Comparison of ENCODE assay signal across 28 mouse cellular contexts in the genomic region with DNA sequence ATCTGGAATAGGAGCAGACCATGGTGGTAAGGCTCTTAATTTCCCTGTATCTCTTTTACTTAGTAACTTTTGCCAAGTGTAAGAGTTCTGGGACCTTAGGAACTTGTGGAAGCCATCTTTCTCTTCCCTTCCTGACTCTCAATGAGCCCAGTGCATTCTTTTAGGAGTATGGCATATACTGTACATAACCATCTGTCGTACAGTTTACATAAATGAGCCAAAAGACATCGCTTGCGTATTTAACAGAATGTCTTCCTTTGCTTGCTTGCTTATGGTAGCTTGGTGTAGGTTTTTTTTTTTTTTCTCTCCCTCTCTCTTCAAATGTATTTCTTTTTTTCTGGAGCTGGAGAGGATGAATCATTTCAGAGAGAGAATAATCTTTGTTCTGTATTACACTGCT.
DNase-seq lines count a peak whose midpoint lies in the region; ATAC-seq and TF ChIP-seq lines count a peak whose summit lies in the region.
"Had no signal": no experiment of that assay in that cellular context is flagged by ENCODE, and none has a peak within 500 bp of the region (broad histone marks: within the 10 kb centered on the region; RNA-seq: fewer than 3 reads in every experiment).

No protein-coding gene starts in this region.

- H3K27ac ChIP-seq in forebrain, embryonic 15.5 days (replicated peaks), result peak overlapping the region; percentile 77
- no peak overlapping the region for H3K27ac ChIP-seq in forebrain, embryonic 11.5 days (ENCODE audit: low read depth, low read length)
- 0 out of 2 replicates have a peak overlapping the region, but pooled peaks have one; percentile 38 for H3K27ac ChIP-seq in hindbrain, embryonic 15.5 days (replicated peaks)
- H3K27ac ChIP-seq in hindbrain, embryonic 11.5 days (ENCODE audit: low read depth, low read length), result no peak overlapping the region
- peak overlapping the region; percentile 40 for H3K27ac ChIP-seq in neural tube, embryonic 14.5 days (ENCODE audit: low read depth, low read length)
- H3K27ac ChIP-seq: embryonic facial prominence, embryonic 13.5 days; limb, embryonic 13.5 days; lung, embryonic 15.5 days; midbrain, embryonic 12.5 days; stomach, postnatal 0 days had no signal

- TF ChIP-seq POLR2A in brain, embryonic 14.5 days (IDR thresholded peaks at IDR 0.05; ENCODE audit: borderline replicate concordance, extremely low read depth, insufficient read depth, insufficient read length, poor library complexity, severe bottlenecking), result no peak

- no peaks in the 10 kb centered on the region for H3K36me3 ChIP-seq in forebrain, embryonic 15.5 days
- no peaks in the 10 kb centered on the region; the same call in 1 of the 2 replicates for H3K36me3 ChIP-seq in forebrain, embryonic 11.5 days (ENCODE audit: control insufficient read depth, insufficient read depth, low read length)
- H3K36me3 ChIP-seq in hindbrain, embryonic 15.5 days, result no peaks in the 10 kb centered on the region
- H3K36me3 ChIP-seq in hindbrain, embryonic 11.5 days (ENCODE audit: control insufficient read depth, insufficient read depth, low read length), result no peaks in the 10 kb centered on the region
- H3K36me3 ChIP-seq in neural tube, embryonic 14.5 days (ENCODE audit: control insufficient read depth, insufficient read depth, low read length), result no peaks in the 10 kb centered on the region
- H3K36me3 ChIP-seq: lung, embryonic 15.5 days; midbrain, embryonic 12.5 days had no signal

- H3K4me2 ChIP-seq in forebrain, embryonic 15.5 days (replicated peaks), result no peak overlapping the region
- no peak overlapping the region for H3K4me2 ChIP-seq in forebrain, embryonic 11.5 days (ENCODE audit: low read depth, low read length, severe bottlenecking)
- no peak overlapping the region for H3K4me2 ChIP-seq in hindbrain, embryonic 15.5 days
- no peak overlapping the region for H3K4me2 ChIP-seq in hindbrain, embryonic 11.5 days (replicated peaks; ENCODE audit: low read depth, low read length)
- H3K4me2 ChIP-seq in neural tube, embryonic 14.5 days (ENCODE audit: low read depth, low read length), result no peak overlapping the region
- H3K4me2 ChIP-seq: embryonic facial prominence, embryonic 13.5 days; heart, embryonic 12.5 days; limb, embryonic 13.5 days; liver, embryonic 11.5 days; lung, embryonic 15.5 days; midbrain, embryonic 12.5 days had no signal

- no peak for TF ChIP-seq CTCF in brain, embryonic 14.5 days (IDR thresholded peaks at IDR 0.05; ENCODE audit: borderline replicate concordance, extremely low read depth, insufficient read depth, insufficient read length)

- H3K27me3 ChIP-seq in forebrain, embryonic 15.5 days, result no peaks in the 10 kb centered on the region
- H3K27me3 ChIP-seq in forebrain, embryonic 11.5 days (ENCODE audit: control insufficient read depth, insufficient read depth, low read length), result no peaks in the 10 kb centered on the region
- H3K27me3 ChIP-seq in hindbrain, embryonic 15.5 days, result no peaks in the 10 kb centered on the region
- H3K27me3 ChIP-seq in hindbrain, embryonic 11.5 days (ENCODE audit: control insufficient read depth, insufficient read depth, low read length), result no peaks in the 10 kb centered on the region
- H3K27me3 ChIP-seq in neural tube, embryonic 14.5 days (ENCODE audit: control insufficient read depth, insufficient read depth, low read length), result no peaks in the 10 kb centered on the region
- H3K27me3 ChIP-seq: embryonic facial prominence, embryonic 13.5 days; heart, embryonic 12.5 days; limb, embryonic 13.5 days; lung, embryonic 15.5 days; midbrain, embryonic 12.5 days; Patski had no signal

- DNase-seq in forebrain, embryonic 11.5 days (ENCODE audit: low spot score), result no peak
- no peak for DNase-seq in hindbrain, embryonic 11.5 days (ENCODE audit: low spot score)
- DNase-seq in brain, embryonic 14.5 days (ENCODE audit: low read depth), result peak; percentile 41
- DNase-seq in urinary bladder, postnatal 25 days (ENCODE audit: low spot score), result no peak
- DNase-seq: adrenal gland, postnatal 10 days; cerebellum, adult 18-20 months; cerebellum, postnatal 10 days; gastrocnemius, postnatal 25 days; heart, adult 18-20 months; heart, postnatal 4 days; kidney, adult 9 months; kidney, postnatal 10 days; lung, postnatal 36 days; right cerebral cortex, postnatal 4 days; thymus, adult 18-20 months; thymus, postnatal 36 days had no signal

- WGBS in forebrain, embryonic 15.5 days, result 70% methylated on average over 3 of the region's 3 CpGs
- WGBS in forebrain, embryonic 11.5 days, result 93% methylated on average over 3 of the region's 3 CpGs
- 92% methylated on average over 3 of the region's 3 CpGs for WGBS in hindbrain, embryonic 15.5 days
- WGBS in hindbrain, embryonic 11.5 days, result 93% methylated on average over 3 of the region's 3 CpGs
- WGBS in neural tube, embryonic 14.5 days, result 92% methylated on average over 3 of the region's 3 CpGs

- no peak overlapping the region for H3K4me3 ChIP-seq in forebrain, embryonic 15.5 days
- no peak overlapping the region for H3K4me3 ChIP-seq in forebrain, embryonic 11.5 days (ENCODE audit: low read depth, low read length)
- no peak overlapping the region for H3K4me3 ChIP-seq in hindbrain, embryonic 15.5 days
- no peak overlapping the region for H3K4me3 ChIP-seq in hindbrain, embryonic 11.5 days (ENCODE audit: low read depth, low read length)
- no peak overlapping the region for H3K4me3 ChIP-seq in neural tube, embryonic 14.5 days (ENCODE audit: low read depth, low read length)
- H3K4me3 ChIP-seq: embryonic facial prominence, embryonic 13.5 days; heart, embryonic 12.5 days; limb, embryonic 13.5 days; lung, embryonic 15.5 days; midbrain, embryonic 12.5 days had no signal

- no peaks in the 10 kb centered on the region for H3K9me3 ChIP-seq in forebrain, embryonic 15.5 days
- H3K9me3 ChIP-seq in forebrain, embryonic 11.5 days (ENCODE audit: control insufficient read depth, low read length), result no peaks in the 10 kb centered on the region
- H3K9me3 ChIP-seq in hindbrain, embryonic 15.5 days, result no peaks in the 10 kb centered on the region
- H3K9me3 ChIP-seq in hindbrain, embryonic 11.5 days (ENCODE audit: control insufficient read depth, low read length), result no peaks in the 10 kb centered on the region
- no peaks in the 10 kb centered on the region for H3K9me3 ChIP-seq in neural tube, embryonic 14.5 days (ENCODE audit: control insufficient read depth, low read length)
- H3K9me3 ChIP-seq: embryonic facial prominence, embryonic 13.5 days; limb, embryonic 13.5 days; lung, embryonic 15.5 days; midbrain, embryonic 12.5 days had no signal

- peak; percentile 65; the same call in 1 of the 2 replicates for ATAC-seq in forebrain, embryonic 15.5 days (replicated peaks)
- ATAC-seq in forebrain, embryonic 11.5 days (replicated peaks; ENCODE audit: low FRiP score), result no peak
- no peak for ATAC-seq in hindbrain, embryonic 15.5 days (ENCODE audit: low FRiP score, low read depth)
- ATAC-seq in hindbrain, embryonic 11.5 days (ENCODE audit: low FRiP score), result no peak
- ATAC-seq in neural tube, embryonic 14.5 days (ENCODE audit: low read depth), result no peak
- ATAC-seq: intestine, postnatal 0 days; Patski had no signal

- H3K9ac ChIP-seq in forebrain, embryonic 15.5 days (replicated peaks), result no peak overlapping the region
- no peak overlapping the region for H3K9ac ChIP-seq in forebrain, embryonic 11.5 days (ENCODE audit: low read length)
- no peak overlapping the region for H3K9ac ChIP-seq in hindbrain, embryonic 15.5 days
- no peak overlapping the region for H3K9ac ChIP-seq in hindbrain, embryonic 11.5 days (ENCODE audit: low read depth, low read length)
- H3K9ac ChIP-seq in neural tube, embryonic 14.5 days (replicated peaks; ENCODE audit: low read depth, low read length), result no peak overlapping the region
- H3K9ac ChIP-seq: embryonic facial prominence, embryonic 13.5 days; heart, embryonic 12.5 days; limb, embryonic 13.5 days; lung, embryonic 15.5 days; midbrain, embryonic 12.5 days had no signal

- H3K4me1 ChIP-seq in forebrain, embryonic 15.5 days, result peaks cover 16% of the 10 kb centered on the region
- H3K4me1 ChIP-seq in forebrain, embryonic 11.5 days (replicated peaks; ENCODE audit: control insufficient read depth, insufficient read depth, low read length), result no peaks in the 10 kb centered on the region
- H3K4me1 ChIP-seq in hindbrain, embryonic 15.5 days (replicated peaks), result peaks cover 8% of the 10 kb centered on the region; the same call in 1 of the 2 replicates
- no peaks in the 10 kb centered on the region for H3K4me1 ChIP-seq in hindbrain, embryonic 11.5 days (replicated peaks; ENCODE audit: control insufficient read depth, insufficient read depth, low read length)
- H3K4me1 ChIP-seq in neural tube, embryonic 14.5 days (ENCODE audit: control insufficient read depth, insufficient read depth, low read length), result no peaks in the 10 kb centered on the region
- H3K4me1 ChIP-seq: embryonic facial prominence, embryonic 13.5 days; heart, embryonic 12.5 days; lung, embryonic 15.5 days; midbrain, embryonic 12.5 days had no signal

Comparison
In these comparisons a context has a peak if more than half of its experiments do, and no peak if none do; other contexts are left out.
1. H3K27ac ChIP-seq: peak in forebrain, embryonic 15.5 days (single experiment), hindbrain, embryonic 15.5 days (single experiment) and neural tube, embryonic 14.5 days (single experiment); none in forebrain, embryonic 11.5 days (single experiment) and hindbrain, embryonic 11.5 days (single experiment).